Mouse (Mus musculus): ENCODE results near the gene Pomt1. TPM values are rescaled to one million over a fixed set of nuclear protein-coding genes. Genes with fewer than 3 reads are reported as not detected.
A peak's percentile ranks its signal among the peaks of the same experiment; 100 is the strongest.

The Pomt1 gene
- 11.6 and 18.3 TPM in 2 replicates for total RNA-seq (2017)

DNA sequence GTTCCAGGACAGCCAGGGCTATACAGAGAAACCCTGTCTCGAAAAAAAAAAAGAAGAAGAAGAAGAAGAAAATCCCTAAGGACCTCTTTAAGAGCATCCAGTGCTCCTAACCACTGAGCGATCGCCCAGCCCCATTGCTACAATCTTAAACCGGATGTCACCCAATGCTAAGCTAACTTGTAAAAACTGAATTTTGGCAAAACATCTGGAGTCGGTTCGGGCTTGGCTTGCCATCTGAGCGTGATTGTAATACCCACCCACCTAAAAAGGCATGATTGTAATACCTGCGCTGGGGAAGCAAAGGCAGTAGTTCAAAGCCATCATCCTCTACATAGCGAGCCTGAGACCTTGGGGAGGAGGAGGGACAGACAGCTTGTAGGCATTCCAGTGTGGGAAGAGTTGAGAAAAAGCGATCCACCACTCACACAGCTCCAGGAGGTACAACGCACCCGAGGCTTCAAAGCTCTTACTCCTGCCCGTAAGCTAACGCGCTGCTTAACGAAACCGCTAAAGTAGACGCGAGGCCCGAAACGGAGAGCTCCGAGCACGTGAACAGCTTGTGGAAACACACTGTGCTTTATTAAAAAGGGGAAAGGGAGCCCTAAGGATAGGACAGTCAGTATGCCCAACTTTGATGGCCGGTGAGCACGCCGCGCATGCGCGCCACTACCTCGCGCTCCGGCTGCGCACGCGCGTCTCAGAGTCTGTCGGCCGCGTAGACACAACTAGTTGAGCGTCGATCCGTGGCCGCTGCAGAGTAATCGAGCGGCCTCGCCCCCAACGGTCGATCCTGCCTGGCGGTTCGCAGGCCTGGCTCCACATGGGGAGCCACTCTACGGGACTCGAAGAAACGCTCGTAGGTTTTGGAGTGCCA lies at the start of gene Pomt1:
TSS of gene Pomt1 (plus strand) at position 705 of the 874 bp plus-strand sequence.
- ATAC-seq (ENCODE audit: extremely low read depth, insufficient number of reproducible peaks, low FRiP score, poor library complexity, severe bottlenecking), result peak; percentile 91

DNA sequence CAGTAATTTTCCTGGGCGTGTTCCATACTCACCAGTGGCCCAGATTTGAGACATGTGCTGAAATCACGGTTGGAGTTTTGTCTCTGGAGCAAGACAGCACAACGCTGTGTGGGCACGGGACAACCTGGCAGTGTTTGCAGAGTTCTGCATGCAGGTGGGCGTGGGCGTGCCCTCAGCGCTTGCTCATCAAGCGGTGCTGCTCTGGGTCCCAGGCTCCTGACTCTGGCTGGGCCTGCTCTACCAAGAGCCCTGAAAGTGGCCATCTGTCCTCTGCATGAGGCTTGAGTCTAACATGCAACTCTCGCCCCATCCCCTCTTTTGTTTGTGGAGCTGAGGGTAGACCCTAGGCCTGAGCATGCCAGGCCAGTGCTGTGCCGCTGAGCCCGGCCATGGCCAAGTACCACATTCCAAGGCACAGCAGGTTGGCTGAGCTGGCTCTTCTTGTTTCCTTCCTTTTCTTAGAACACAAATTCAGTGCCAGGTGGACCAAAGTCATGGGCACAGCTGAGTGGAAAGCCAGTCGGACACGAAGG lies 49.3 kb upstream of the Pomt1 start:
- no peak for ATAC-seq (ENCODE audit: extremely low read depth, insufficient number of reproducible peaks, low FRiP score, poor library complexity, severe bottlenecking)

DNA sequence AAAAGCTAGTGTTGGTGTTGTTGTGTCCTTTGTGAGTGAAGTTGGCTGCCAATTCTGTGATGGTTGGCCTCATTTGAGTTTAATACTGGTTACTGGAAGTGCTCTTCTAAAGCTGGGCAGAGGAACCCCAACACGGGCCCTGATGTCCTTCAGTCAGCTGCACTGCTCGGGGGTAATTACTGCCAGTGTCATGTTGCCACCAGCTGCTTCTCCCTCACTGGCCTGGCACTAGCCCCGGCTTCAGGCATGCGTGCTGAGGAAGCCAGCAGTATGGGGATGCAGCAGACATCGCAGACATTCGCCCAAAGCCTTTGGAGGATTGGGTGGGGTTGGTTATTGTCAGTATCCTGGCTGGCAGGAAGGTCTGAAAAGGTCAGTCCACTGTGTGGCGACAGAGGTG lies 48.7 kb upstream of the Pomt1 start:
- no peak for ATAC-seq (ENCODE audit: extremely low read depth, insufficient number of reproducible peaks, low FRiP score, poor library complexity, severe bottlenecking)

DNA sequence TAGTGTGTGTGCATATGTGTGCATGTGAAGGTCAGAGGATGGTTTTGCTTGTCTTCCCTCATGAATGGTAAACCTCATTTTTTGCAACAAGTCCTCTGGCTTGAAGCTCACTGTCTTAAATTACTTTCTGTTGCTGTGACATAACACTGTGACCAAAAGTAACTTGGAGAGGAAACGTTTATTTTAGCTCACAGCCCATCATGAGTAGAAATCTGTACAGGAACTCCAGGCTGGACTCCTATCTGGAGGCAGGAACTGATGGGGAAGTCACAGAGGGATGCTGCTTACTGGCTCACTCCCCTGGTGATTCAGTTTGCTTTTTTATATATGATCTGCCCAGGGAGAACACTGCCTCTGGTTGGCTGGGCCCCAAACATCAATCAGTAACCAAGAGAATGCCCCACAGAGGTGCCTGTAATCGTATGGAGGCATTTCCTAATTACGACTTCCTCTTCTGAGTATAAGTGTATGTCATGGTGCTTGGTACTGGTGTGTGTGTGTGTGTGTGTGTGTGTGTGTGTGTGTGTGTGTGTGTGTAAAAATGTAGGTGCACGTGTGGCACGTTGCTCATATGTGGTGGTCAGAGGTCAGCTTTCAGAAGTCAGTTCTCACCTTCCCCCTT lies 47.2 kb upstream of the Pomt1 start:
- peak; percentile 50; the same call in 1 of the 2 replicates for ATAC-seq (ENCODE audit: extremely low read depth, insufficient number of reproducible peaks, low FRiP score, poor library complexity, severe bottlenecking)

DNA sequence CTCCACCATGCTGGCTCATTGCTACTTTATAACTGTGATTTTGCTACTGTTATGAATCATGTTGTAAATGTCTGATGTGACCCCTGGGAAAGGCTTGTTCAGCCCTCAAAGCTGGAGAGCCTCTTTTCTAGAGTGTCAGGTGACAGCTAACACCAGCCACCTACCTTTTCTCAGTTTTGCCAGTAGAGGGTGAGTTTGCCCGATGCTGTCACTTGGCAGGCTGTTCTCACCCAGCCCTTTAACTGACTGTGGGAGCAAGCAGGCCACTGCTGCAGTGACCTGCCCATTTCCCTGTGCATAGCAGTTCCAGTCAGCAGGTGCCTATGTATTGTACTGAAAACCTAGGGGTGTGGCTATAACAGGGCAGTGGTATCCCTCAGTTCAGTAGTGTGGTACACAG lies 45.8 kb upstream of the Pomt1 start:
- ATAC-seq (ENCODE audit: extremely low read depth, insufficient number of reproducible peaks, low FRiP score, poor library complexity, severe bottlenecking), result no peak

DNA sequence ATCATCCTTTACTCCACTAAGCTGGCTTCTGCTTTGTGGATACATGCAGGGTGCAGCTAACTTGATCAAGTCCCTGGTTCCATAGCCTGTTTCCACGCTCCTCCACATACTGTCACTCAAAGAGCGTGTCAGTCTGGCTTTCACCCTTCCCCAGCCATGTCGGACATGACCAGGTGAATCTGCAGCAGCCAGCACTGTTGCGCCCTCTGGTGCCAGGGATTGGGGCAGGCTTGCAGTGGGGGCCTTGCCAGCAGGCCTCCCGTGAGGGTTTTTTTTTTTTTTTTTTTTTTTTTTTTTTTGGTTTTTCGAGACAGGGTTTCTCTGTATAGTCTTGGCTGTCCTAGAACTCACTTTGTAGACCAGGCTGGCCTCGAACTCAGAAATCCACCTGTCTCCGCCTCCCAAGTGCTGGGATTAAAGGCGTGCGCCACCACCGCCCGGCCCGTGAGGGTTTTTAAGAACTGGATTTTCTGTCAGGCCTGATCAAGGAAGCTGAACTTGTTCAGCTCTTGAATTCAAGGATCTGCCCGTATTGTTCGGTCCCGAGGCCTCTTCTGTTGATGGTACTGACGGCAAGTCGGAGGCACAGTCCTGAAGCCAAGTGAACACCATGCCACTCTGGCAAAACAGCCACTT lies 44.4 kb upstream of the Pomt1 start:
- ATAC-seq (ENCODE audit: extremely low read depth, insufficient number of reproducible peaks, low FRiP score, poor library complexity, severe bottlenecking), result no peak

DNA sequence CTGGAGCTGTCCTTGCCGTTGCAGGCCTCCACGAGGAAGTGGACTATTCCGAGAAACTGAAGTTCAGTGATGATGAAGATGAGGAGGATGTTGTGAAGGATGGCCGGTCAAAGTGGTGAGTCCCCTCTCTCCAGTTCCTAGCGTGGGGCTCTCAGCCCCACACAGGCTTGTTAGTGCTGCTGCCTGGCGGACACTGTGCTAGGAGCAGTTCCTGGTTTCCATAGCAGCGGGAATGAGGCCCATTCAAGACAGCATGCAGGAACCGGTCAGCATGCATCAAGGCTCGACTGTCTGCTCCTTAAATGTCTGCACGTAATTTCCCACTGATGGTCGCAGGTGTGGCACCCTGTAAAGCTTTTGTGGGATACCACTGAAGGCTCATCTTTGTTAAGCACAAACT lies 37.4 kb upstream of the Pomt1 start:
- no peak for ATAC-seq (ENCODE audit: extremely low read depth, insufficient number of reproducible peaks, low FRiP score, poor library complexity, severe bottlenecking)

DNA sequence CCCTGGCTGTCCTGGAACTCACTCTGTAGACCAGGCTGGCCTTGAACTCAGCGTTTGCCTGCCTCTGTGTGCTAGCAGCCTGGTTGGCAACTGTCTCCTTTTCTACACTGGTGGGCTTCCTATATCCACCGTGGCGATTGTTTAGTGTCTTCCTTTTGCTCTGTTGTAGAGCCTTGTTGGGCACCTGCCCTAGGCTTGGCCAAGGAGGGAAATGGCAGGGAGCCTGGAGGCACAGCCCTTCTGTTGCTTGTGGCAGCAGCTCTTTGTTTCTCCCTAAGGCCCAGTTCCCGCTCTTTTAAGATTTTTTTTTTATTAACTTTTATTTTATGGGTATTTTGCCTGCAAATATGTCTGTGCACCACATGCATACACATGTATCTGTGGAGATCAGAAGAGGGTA lies 36.4 kb upstream of the Pomt1 start:
- no peak for ATAC-seq (ENCODE audit: extremely low read depth, insufficient number of reproducible peaks, low FRiP score, poor library complexity, severe bottlenecking)

DNA sequence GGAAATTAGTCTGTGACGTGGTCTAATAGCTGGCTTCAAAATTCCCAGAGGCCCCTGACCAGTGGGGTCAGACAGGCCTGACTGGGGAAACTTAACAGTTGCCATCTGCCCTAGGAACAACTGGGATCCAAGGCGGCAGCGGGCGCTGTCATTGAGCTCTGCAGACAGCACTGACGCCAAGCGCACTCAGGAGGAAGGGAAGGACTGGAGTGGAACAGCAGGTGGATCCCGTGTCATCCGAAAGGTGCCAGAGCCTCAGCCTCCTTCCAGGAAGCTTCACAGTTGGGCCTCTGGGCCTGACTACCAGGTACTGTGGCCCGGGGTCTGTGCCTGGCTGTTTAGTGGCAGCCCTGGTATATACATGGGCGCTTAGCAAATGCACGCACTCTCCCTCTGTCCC lies 35.7 kb upstream of the Pomt1 start:
- no peak for ATAC-seq (ENCODE audit: extremely low read depth, insufficient number of reproducible peaks, low FRiP score, poor library complexity, severe bottlenecking)

DNA sequence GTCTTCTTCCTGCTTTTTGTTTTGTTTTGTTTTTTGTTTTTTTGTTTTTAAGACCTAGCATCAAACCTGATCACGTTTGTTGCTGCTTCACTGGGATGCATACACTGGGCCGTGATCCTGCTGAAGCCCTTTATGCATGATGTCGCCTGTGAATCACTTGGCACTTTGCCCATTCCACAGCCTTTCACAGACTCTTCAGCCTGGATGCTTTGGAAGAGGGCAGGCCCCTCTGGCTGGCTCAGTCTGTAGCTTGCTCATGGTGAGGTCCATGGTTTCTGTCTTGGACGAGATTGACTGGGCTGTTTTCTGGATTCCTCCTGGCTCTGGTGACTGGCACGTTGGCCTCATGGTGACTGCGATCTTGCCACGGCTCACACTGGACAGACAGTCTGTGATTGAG lies 34.9 kb upstream of the Pomt1 start:
- no peak for ATAC-seq (ENCODE audit: extremely low read depth, insufficient number of reproducible peaks, low FRiP score, poor library complexity, severe bottlenecking)

DNA sequence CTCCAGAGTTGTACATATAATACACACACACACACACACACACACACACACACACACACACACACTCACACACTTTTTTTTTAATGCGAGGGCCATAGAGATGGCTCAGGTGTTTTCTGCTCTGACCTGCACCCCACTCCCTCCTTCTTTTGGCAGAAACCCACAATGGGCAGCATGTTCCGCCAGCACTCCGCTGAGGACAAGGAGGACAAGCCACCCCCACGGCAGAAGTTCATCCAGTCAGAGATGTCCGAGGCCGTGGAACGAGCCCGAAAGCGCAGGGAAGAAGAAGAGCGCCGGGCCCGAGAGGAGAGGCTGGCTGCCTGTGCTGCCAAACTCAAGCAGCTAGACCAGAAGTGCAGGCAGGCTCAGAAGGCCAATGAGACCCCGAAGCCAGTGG lies 32.5 kb upstream of the Pomt1 start:
- ATAC-seq (ENCODE audit: extremely low read depth, insufficient number of reproducible peaks, low FRiP score, poor library complexity, severe bottlenecking), result no peak

DNA sequence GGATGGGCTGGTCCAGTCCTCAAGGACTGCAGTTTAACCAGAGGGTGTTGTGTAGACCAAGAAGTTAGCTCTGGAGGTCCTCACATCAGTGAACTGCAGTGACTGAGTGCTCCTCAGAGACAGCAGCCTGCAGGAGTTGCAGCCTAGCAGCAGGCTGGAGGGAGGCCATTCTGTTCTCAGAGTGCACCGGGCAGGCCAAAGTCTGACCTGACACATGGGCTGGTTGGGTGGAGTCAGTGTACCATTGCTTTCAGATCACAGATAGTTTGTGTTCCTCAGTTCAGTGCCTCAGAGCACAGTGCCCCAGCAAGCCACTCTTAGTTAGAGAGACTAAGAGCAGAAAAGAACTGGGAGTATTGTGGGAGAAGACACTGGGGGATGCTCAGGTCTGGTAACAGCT lies 28.7 kb upstream of the Pomt1 start:
- ATAC-seq (ENCODE audit: extremely low read depth, insufficient number of reproducible peaks, low FRiP score, poor library complexity, severe bottlenecking), result no peak

DNA sequence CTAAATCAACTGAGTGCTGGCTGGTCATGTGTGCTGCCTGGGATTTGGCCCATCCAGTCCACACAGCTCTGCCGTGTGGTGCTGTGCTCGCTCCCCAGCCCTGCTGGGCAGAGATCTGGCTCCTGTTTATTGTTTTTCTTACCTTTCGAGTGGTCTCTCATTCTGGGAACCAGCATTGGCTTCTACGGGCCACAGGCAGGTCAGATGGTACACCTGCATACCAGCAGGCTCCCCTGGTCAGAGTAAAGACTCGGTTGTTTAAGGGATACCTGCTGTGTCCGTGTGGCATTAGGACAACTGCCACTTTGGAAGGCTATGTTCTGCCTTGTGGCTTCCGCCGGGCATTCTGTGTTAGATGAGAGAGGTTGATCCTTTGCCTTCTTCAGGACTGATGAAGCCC lies 24.7 kb upstream of the Pomt1 start:
- no peak for ATAC-seq (ENCODE audit: extremely low read depth, insufficient number of reproducible peaks, low FRiP score, poor library complexity, severe bottlenecking)

DNA sequence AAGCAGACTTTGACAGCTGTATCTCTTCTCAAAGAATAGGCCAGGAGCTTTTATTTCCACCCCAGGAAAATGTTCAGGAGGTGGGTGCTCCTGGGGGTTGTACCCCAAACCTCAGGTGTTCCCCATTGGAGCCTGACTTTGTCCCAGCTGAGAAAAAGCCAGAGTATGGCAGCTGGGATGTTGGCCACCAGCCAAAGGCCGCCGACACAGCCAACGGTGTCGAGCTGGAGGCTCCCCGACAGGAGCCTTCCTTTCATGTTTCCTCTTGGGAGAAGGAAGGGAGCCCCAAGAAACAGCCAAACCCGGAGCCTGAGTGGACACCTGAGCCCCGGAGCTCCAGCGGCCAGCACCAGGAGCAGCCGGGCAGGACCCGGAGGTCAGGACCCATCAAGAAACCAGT lies 23.4 kb upstream of the Pomt1 start:
- no peak for ATAC-seq (ENCODE audit: extremely low read depth, insufficient number of reproducible peaks, low FRiP score, poor library complexity, severe bottlenecking)

DNA sequence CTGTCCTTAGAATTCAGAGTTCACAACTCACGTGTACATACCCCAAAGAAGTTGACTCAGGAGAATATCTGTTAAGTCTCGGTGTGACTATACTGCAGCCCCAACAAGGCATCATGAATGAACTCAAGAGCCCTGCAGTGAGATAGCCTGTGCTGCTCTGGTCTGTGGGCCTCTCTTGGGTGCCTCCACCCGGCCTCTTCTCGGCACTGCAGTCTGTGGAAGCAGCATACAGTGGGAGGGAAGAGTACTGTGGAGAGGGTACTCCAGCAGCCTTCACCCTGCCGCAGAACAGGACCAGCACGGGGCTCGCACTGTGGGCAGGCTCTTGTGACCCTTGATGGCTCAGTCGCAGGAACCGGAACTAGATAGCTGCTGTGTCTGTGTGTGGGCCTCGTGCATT lies 20.8 kb upstream of the Pomt1 start:
- ATAC-seq (ENCODE audit: extremely low read depth, insufficient number of reproducible peaks, low FRiP score, poor library complexity, severe bottlenecking), result no peak

DNA sequence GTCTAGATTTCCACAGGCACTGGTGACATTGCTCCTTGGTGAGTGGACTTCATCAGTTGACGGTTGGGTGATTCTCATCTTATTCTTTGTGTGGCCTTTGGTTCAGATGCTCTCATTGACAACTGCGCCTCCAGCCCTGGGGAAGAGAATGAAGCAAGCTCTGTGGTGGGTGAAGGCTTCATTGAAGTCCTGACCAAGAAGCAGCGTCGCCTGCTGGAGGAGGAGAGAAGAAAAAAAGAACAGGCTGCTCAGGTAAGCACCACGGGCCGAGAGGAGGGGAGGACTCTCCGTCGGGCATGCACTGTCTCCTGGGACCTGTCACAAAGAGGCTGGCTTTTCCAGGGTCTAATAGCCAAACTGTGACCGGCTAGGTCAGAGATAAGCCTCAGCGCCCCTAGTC lies 19.9 kb upstream of the Pomt1 start:
- ATAC-seq (ENCODE audit: extremely low read depth, insufficient number of reproducible peaks, low FRiP score, poor library complexity, severe bottlenecking), result no peak

DNA sequence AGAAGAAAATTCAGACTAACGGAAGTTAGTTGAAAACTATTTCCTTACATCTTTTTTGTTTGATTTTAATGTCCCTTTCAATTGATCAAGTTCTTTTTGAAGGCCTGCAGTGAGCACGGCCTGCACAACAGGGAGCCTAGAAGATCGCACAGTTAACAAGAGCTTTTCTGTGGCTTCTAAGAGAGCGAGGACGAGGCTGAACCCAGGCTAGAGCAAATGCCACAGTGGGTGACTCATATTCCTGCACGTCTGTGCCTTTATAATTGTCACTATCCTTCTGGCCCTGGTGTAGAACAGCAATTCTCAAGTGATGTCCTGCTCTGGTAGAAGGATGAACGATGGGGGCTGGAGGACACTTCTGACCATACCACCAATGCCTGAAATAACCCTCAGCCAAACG lies 18.7 kb upstream of the Pomt1 start:
- ATAC-seq (ENCODE audit: extremely low read depth, insufficient number of reproducible peaks, low FRiP score, poor library complexity, severe bottlenecking), result no peak

DNA sequence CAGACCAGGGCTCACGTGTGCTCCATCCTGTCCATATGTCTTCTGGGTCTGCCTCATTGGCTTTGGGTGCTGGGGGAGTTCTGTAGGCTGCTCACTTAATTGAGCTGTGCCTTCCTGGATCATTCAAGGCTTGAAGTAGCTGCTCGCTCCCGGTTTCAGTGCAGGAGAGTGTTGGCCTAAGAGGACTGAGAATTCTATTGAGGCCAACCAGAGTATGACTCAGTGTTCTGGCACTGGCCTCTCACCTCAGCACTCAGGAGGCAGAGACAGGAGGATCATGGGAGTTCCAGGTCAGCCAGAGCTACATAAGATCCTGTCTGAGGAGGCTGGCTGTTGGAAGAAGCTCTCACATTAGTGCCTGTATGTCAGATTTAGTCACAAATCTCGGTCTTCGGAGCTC lies 18.3 kb upstream of the Pomt1 start:
- ATAC-seq (ENCODE audit: extremely low read depth, insufficient number of reproducible peaks, low FRiP score, poor library complexity, severe bottlenecking), result no peak

DNA sequence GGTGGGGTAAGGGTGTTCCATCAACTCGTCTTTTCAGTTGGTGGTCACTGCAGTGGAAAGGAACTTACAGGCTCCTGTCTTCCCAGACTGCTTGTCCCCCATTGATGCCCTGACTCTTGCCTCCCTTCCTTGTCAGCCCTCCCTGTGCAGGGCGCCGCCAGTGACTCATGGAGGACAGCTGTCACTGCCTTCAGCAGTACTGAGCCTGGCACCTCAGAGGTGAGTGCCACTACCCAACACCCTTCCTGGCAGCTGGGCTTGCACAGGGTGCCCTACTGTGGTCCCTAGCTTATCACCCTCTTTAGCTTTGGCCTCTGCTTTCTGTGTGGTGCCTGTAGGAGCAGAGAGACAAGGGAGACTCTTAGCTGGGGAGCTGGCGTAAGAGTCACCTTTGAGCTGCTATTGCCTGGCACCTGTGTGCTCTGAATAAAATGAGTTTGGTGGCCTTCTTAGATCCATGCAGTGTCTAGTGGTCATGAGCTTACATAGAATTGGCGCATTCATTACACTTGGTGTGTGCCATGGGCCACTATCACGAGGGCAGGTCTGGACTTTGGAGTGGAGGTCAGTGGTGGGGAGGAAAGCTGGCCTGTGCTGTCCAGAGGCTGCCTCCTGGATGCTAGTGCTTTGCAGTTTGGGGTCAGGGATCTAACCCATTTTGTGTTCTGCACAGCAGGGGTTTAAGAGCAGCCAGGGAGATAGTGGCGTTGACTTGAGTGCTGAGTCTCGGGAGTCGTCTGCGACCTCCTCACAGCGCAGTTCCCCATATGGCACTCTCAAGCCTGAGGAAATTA lies 17.7 kb upstream of the Pomt1 start:
- no peak for ATAC-seq (ENCODE audit: extremely low read depth, insufficient number of reproducible peaks, low FRiP score, poor library complexity, severe bottlenecking)
